ENCODE assay signal across 8 mouse cellular contexts in genomic region chr4:54946662-54947055, GRCm38 (mm10). TPM values are rescaled to one million over a fixed set of nuclear protein-coding genes. Genes with fewer than 3 reads are reported as not detected.
A peak's percentile ranks its signal among the peaks of the same experiment; 100 is the strongest.
DNase-seq lines count a peak whose midpoint lies in the region; ATAC-seq lines count a peak whose summit lies in the region.

No protein-coding gene starts in this region.

- no peak for ATAC-seq in heart, embryonic 16.5 days (replicated peaks; ENCODE audit: extremely low read depth, insufficient read depth, low FRiP score)
- ATAC-seq in liver, embryonic 16.5 days (ENCODE audit: low read depth): no peak
- ATAC-seq in inflammation-experienced regulatory T-cells, adult 6 months: no peak

- 2% methylated on average over 10 of the region's 10 CpGs for WGBS in heart, embryonic 10.5 days
- 0% methylated on average over 10 of the region's 10 CpGs for WGBS in heart, embryonic 16.5 days
- WGBS in liver, embryonic 16.5 days (ENCODE audit: insufficient replicate concordance): under 1% methylated on average over 10 of the region's 10 CpGs

- peak overlapping the region; percentile 77 for H3K9ac ChIP-seq in heart, embryonic 16.5 days (ENCODE audit: low read length)
- no peak overlapping the region for H3K9ac ChIP-seq in liver, embryonic 16.5 days (ENCODE audit: low read depth, low read length)

- H3K4me2 ChIP-seq in heart, embryonic 16.5 days (ENCODE audit: low read depth, low read length): peak overlapping the region; percentile 88
- 0 out of 2 replicates have a peak overlapping the region, but pooled peaks have one; percentile 56 for H3K4me2 ChIP-seq in liver, embryonic 16.5 days (ENCODE audit: low read depth, low read length)

- no peak for DNase-seq in heart, embryonic 10.5 days (ENCODE audit: low spot score)
- no peak for DNase-seq in heart, postnatal 25 days (ENCODE audit: low spot score)
- DNase-seq in ES-CJ7 (ENCODE audit: low read depth, low spot score): peak; percentile 27
- DNase-seq in cerebellum, postnatal 10 days: no peak
- no peak for DNase-seq in urinary bladder, postnatal 10 days (ENCODE audit: low spot score)

- no peaks in the 10 kb centered on the region for H3K36me3 ChIP-seq in heart, embryonic 10.5 days
- H3K36me3 ChIP-seq in heart, embryonic 16.5 days (ENCODE audit: control insufficient read depth, insufficient read depth): no peaks in the 10 kb centered on the region
- no peaks in the 10 kb centered on the region for H3K36me3 ChIP-seq in liver, embryonic 16.5 days (ENCODE audit: control insufficient read depth, insufficient read depth)

- peak overlapping the region; percentile 99 for H3K27ac ChIP-seq in heart, embryonic 10.5 days
- peak overlapping the region; percentile 93 for H3K27ac ChIP-seq in heart, embryonic 16.5 days (ENCODE audit: low read length)
- no peak overlapping the region for H3K27ac ChIP-seq in liver, embryonic 16.5 days (ENCODE audit: low read length)

- H3K4me1 ChIP-seq in heart, embryonic 10.5 days: peaks cover 8% of the 10 kb centered on the region; the same call in 1 of the 2 replicates
- H3K4me1 ChIP-seq in heart, embryonic 16.5 days (ENCODE audit: control insufficient read depth, insufficient read depth, low read length): peaks cover 16% of the 10 kb centered on the region
- no peaks in the 10 kb centered on the region for H3K4me1 ChIP-seq in liver, embryonic 16.5 days (ENCODE audit: control insufficient read depth, low read depth, low read length)

- H3K27me3 ChIP-seq in heart, embryonic 10.5 days (ENCODE audit: insufficient read depth, poor library complexity, severe bottlenecking): no peaks in the 10 kb centered on the region
- no peaks in the 10 kb centered on the region for H3K27me3 ChIP-seq in heart, embryonic 16.5 days (ENCODE audit: control insufficient read depth, insufficient read depth, low read length)
- peaks cover 56% of the 10 kb centered on the region for H3K27me3 ChIP-seq in liver, embryonic 16.5 days (ENCODE audit: control insufficient read depth, insufficient read depth, low read depth, low read length)

- H3K9me3 ChIP-seq in heart, embryonic 10.5 days: no peaks in the 10 kb centered on the region
- H3K9me3 ChIP-seq in heart, embryonic 16.5 days (replicated peaks; ENCODE audit: control insufficient read depth, low read length): no peaks in the 10 kb centered on the region
- H3K9me3 ChIP-seq in liver, embryonic 16.5 days (replicated peaks; ENCODE audit: control insufficient read depth, low read length): no peaks in the 10 kb centered on the region

- H3K4me3 ChIP-seq in heart, embryonic 10.5 days: peak overlapping the region; percentile 83
- H3K4me3 ChIP-seq in heart, embryonic 16.5 days (ENCODE audit: low read length): peak overlapping the region; percentile 76
- H3K4me3 ChIP-seq in liver, embryonic 16.5 days (ENCODE audit: low read depth, low read length): no peak overlapping the region

- intact Hi-C loops in heart, postnatal 25 days (cut with DNase I): loop anchor here (2.0 to 10.0 kb wide), 3 partner anchors 56 to 1022 kb away; no protein-coding TSS in a partner anchor

RNA-seq across cellular contexts. Expression of gene Zfp462, which starts 1.8 kb away (rescaled TPM):
- polyA plus RNA-seq in heart, embryonic 10.5 days (2016; fragmentation: Nextera tagmentation; extraction: Ambion mirVana): 4.0 and 5.7 TPM in 2 replicates
- 10 to 100 TPM in 1 of 2 experiments, 1 to 10 TPM in 1; 6.1 to 10.5 TPM for total RNA-seq in heart, postnatal 25 days (2021)
- 1.3 and 2.1 TPM in 2 replicates for polyA plus RNA-seq in heart, embryonic 16.5 days (2015; fragmentation: Nextera tagmentation; extraction: Ambion mirVana)
- 0.06 and 0.09 TPM in 2 replicates for polyA plus RNA-seq in liver, embryonic 16.5 days (2015; fragmentation: Nextera tagmentation; extraction: Ambion mirVana)
- under 1 TPM in 1 of 3 experiments, not detected in 2; 0.07 TPM for polyA plus RNA-seq in inflammation-experienced regulatory T-cells, adult 6 months (2017; shearing (Covaris generic))
